15 mouse cellular contexts compared by ENCODE assay signal in the genomic region with DNA sequence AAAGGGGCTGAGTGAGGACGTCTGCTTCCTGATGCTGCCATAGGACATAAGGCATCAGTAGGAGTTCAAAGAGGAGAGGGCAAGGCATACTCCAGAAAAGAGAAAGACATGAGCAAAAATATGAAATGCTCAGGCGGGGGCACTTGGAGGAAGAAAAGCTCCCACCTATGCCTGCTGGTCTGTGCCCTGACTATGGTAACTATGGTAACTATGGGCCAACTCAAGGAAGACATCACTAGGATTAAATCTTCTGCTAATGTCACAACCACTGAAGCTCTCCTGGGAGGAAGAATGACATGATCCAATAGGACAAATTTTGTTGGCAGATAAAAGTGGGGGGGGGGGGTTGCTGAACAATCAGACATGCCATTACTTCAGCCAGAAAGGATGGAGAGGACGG.
"Had no signal": no experiment of that assay in that cellular context is flagged by ENCODE, and none has a peak within 500 bp of the region (broad histone marks: within the 10 kb centered on the region; RNA-seq: fewer than 3 reads in every experiment).

No protein-coding gene starts in this region.

- DNase-seq: kidney, adult 18-20 months; kidney, postnatal 10 days; kidney, postnatal 36 days; left cerebral cortex, postnatal 4 days; liver, postnatal 0 days; lung, embryonic 14.5 days; thymus, adult 18-20 months; thymus, postnatal 36 days had no signal

- H3K36me3 ChIP-seq: intestine, embryonic 15.5 days; limb, embryonic 12.5 days; limb, embryonic 15.5 days had no signal

- H3K4me1 ChIP-seq: intestine, embryonic 15.5 days had no signal

- H3K9ac ChIP-seq: intestine, embryonic 15.5 days; limb, embryonic 12.5 days; limb, embryonic 15.5 days; liver, embryonic 14.5 days; liver, postnatal 0 days; lung, embryonic 14.5 days had no signal

- ATAC-seq: intestine, embryonic 15.5 days; liver, postnatal 0 days; lung, postnatal 0 days had no signal

- H3K27me3 ChIP-seq: intestine, embryonic 15.5 days; limb, embryonic 12.5 days; limb, embryonic 15.5 days had no signal

- H3K4me2 ChIP-seq: intestine, embryonic 15.5 days; limb, embryonic 12.5 days; limb, embryonic 15.5 days; liver, embryonic 11.5 days; lung, embryonic 14.5 days had no signal

- H3K9me3 ChIP-seq: intestine, embryonic 15.5 days; limb, embryonic 12.5 days; limb, embryonic 15.5 days had no signal

- H3K27ac ChIP-seq: intestine, embryonic 15.5 days; limb, embryonic 12.5 days; limb, embryonic 15.5 days; liver, embryonic 14.5 days; macrophage had no signal

- H3K4me3 ChIP-seq: intestine, embryonic 15.5 days; limb, embryonic 12.5 days; limb, embryonic 15.5 days had no signal
